Mouse (Mus musculus) thymus, adult 2 months (tissue): ENCODE data around the gene Rasgrp2. TPM values are rescaled to one million over a fixed set of nuclear protein-coding genes. Genes with fewer than 3 reads are reported as not detected.

ENCODE experiments used
- DNase-seq: peaks from one replicate; pipeline ENCODE4 v3.0.0; 2021
- H3K27ac ChIP-seq: fragments of 200-500 bp; 2 replicates; pipeline ENCODE4 v1.5.1; 2012; ENCODE audit warnings: low read length, control low read depth; ENCODE audit not compliant: control insufficient read depth, insufficient read depth
- H3K27me3 ChIP-seq: fragments of 200-500 bp; 2 replicates; pipeline ENCODE4 v1.6.1; 2012; ENCODE audit warnings: mild to moderate bottlenecking, low read length, moderate library complexity, mixed read lengths; ENCODE audit not compliant: control insufficient read depth, insufficient read depth
- H3K36me3 ChIP-seq: fragments of 200-500 bp; 2 replicates; pipeline ENCODE4 v1.6.1; 2012; ENCODE audit warnings: mild to moderate bottlenecking, low read length, moderate library complexity; ENCODE audit not compliant: control insufficient read depth, insufficient read depth
- H3K4me1 ChIP-seq: fragments of 200-500 bp; replicated peaks from 2 replicates; pipeline ENCODE4 v1.6.1; 2012; ENCODE audit warnings: low read length; ENCODE audit not compliant: control insufficient read depth, insufficient read depth
- H3K4me3 ChIP-seq: fragments of 200-500 bp; 2 replicates; pipeline ENCODE4 v1.5.1; 2012; ENCODE audit warnings: mild to moderate bottlenecking, low read length, control low read depth, moderate library complexity; ENCODE audit not compliant: control insufficient read depth, insufficient read depth
- CTCF ChIP-seq: fragments of 200-500 bp; IDR thresholded peaks from 2 replicates; pipeline ENCODE4 v1.5.1; 2012; ENCODE audit warnings: mild to moderate bottlenecking, control low read depth, low read length, moderate library complexity, borderline replicate concordance; ENCODE audit not compliant: control insufficient read depth, poor library complexity, insufficient read depth; ENCODE audit errors: extremely low read depth
- POLR2A ChIP-seq: fragments of 200-500 bp; IDR thresholded peaks from 2 replicates; pipeline ENCODE4 v1.6.1; 2012; ENCODE audit warnings: mild to moderate bottlenecking, low read length, control low read depth, moderate library complexity; ENCODE audit not compliant: control insufficient read depth, poor library complexity, insufficient read depth; ENCODE audit errors: extremely low read depth
- WGBS: fragments of 180-500 bp; shearing (Covaris S2); methylation state at CpG from one replicate; pipeline ENCODE4 v1.1.7; 2018; 5-methylcytosine and 5-hydroxymethylcytosine counted together
- polyA plus RNA-seq: library from polyadenylated mRNA; depleted of rRNA; stranded (reverse); fragments of >200 nt; gene quantifications from 2 replicates; pipeline ENCODE4 v1.2.3, GENCODE M21; 2012

Rasgrp2 gene
- polyA plus RNA-seq, 1 experiment = 561 TPM

DNA sequence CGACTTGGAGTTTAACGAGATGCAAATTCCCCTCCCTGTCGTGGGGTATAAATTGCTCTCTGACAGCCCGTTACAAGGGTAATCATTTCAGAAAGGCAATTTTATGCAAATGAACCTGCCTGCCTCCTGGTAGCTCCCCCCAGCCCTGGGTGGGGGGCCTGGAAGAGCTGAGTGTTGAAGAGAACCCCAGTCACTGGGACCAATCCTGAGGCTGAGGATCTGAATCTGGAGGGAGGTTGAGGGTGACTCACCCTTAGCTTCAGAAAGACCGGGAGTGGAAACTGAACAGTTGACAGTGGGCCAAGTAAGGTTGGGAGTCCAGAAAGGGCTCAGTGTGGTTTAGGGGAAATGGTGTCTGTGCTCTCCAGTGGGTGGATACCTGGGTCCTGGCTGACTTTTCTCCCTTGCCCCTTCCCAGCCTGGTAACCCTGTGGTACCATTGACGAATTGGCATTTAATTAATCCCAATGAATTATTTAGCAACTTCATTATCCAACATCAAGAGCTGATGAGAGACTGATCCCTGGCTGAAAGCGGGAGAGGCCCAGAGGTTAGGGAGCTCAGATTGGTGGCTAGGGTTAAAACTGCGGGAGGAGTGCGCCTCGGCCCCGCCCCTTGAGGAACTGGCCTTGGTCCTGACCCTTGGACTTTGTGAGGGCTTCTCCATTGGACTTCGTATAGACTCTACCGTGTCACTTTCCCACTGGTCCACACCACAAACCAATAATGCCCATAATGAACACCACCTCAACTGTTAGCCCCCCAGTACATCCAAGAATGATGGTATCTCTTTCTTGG, 27.8 kb downstream of the Rasgrp2 start:
- H3K4me1 ChIP-seq = peaks cover 15% of the 10 kb centered on the region
- WGBS = 25% methylated on average over 13 of the region's 13 CpGs
- peaks cover 22% of the 10 kb centered on the region; the same call in 1 of the 2 replicates for H3K27me3 ChIP-seq
- no peak overlapping the region for H3K4me3 ChIP-seq
- no peaks in the 10 kb centered on the region for H3K36me3 ChIP-seq
- TF ChIP-seq CTCF (no peak), POLR2A (no peak)
- peak; percentile 32 for DNase-seq
- no peak overlapping the region for H3K27ac ChIP-seq

DNA sequence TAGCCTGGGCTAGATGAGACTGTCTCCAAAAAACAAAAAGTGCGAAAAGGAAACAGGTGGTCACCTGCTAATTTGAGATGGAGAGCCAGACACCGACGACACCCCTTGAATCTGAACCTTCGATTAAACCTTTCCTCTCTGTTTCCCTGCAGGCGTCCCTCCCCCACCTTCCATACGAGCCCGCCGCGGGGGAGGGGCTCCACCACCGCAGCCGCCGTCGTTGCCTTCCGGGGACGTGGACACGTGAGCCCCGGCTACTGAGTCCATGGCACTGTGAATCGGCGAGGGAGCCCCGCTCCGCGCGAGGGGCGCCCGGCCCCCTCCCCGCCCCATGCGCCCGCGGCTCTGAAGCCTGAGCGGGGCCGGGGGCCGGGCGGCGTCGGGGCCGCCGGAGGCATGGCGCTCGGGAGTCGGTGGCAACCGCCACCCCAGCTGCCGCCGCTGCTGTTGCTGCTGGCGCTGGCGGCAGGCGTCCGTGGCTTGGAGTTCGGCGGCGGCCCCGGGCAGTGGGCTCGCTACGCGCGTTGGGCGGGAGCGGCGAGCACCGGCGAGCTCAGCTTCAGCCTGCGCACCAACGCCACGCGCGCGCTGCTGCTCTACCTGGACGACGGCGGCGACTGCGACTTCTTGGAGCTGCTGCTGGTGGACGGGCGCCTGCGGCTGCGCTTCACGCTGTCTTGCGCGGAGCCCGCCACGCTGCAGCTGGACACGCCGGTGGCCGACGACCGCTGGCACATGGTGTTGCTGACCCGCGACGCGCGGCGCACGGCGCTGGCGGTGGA, 28.7 kb downstream of the Rasgrp2 start:
- Histone ChIP-seq H3K27ac (no peak overlapping the region), H3K27me3 (peaks cover 22% of the 10 kb centered on the region; the same call in 1 of the 2 replicates), H3K36me3 (no peaks in the 10 kb centered on the region), H3K4me3 (no peak overlapping the region), H3K4me1 (peaks cover 15% of the 10 kb centered on the region)
- no peak for DNase-seq
- 4% methylated on average over 91 of the region's 94 CpGs for WGBS
- TF ChIP-seq POLR2A = no peak
- no peak for TF ChIP-seq CTCF

GRCm38 (mm10) chr19:6428501-6429200, 29.5 kb downstream of the Rasgrp2 start:
- H3K27me3 ChIP-seq = peaks cover 22% of the 10 kb centered on the region; the same call in 1 of the 2 replicates
- no peak for TF ChIP-seq POLR2A
- no peak for TF ChIP-seq CTCF
- 1% methylated on average over 60 of the region's 60 CpGs for WGBS

GRCm38 (mm10) chr19:6443016-6443415, 43.9 kb downstream of the Rasgrp2 start:
- no peak for TF ChIP-seq POLR2A
- no peak for TF ChIP-seq CTCF
- Histone ChIP-seq H3K4me3 (no peak overlapping the region), H3K36me3 (no peaks in the 10 kb centered on the region), H3K27me3 (no peaks in the 10 kb centered on the region), H3K27ac (no peak overlapping the region), H3K4me1 (peaks cover 6% of the 10 kb centered on the region)
- no peak for DNase-seq
- WGBS = 82% methylated on average over 10 of the region's 10 CpGs

More at GRCm38 (mm10) chr19:6428501-6429200, 29.5 kb downstream of the Rasgrp2 start:
- peaks cover 15% of the 10 kb centered on the region for H3K4me1 ChIP-seq
- H3K27ac ChIP-seq = no peak overlapping the region
- DNase-seq = peak; percentile 67
- no peak overlapping the region for H3K4me3 ChIP-seq
- H3K36me3 ChIP-seq = no peaks in the 10 kb centered on the region

DNA sequence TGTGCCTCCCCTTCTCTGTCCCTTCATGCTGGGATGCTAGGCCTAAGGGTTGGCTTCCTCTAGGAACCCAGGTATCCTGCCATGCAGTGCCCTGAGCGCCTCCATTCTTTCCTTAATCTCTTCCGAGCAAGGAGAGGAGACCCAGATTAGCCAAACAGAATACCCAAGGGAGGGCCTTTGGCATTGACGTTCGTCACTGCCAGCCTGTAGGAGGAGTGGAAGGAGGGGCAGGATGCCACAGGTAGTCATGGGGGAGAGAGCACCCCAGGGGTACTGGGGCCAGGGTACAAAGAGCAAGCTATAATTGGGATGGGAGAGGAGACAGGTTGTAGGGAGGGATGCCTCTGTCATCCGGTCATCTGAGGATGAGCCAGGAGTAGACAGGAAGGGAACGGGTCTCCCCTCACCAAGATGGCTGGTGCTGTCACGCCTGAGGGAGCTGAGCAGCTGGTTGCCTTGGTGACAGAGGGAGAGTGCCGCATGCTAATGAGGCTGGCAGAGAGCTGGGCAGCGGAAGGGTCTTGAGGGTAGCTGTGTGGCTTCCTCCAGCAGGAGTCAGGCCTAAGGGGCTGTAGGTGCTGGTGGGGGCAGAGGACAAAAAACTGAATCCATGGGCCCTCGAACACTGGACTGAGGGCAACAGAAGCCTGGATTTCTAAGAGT, 46.8 kb downstream of the Rasgrp2 start:
- peaks cover 10% of the 10 kb centered on the region for H3K4me1 ChIP-seq
- no peak for DNase-seq
- no peak overlapping the region for H3K4me3 ChIP-seq
- WGBS = 84% methylated on average over 10 of the region's 10 CpGs
- TF ChIP-seq CTCF (no peak), POLR2A (no peak)
- no peaks in the 10 kb centered on the region for H3K36me3 ChIP-seq
- H3K27ac ChIP-seq = no peak overlapping the region
- H3K27me3 ChIP-seq = no peaks in the 10 kb centered on the region
